Mouse (Mus musculus): Measurements from ENCODE around the gene Slc2a9. TPM values are rescaled to one million over a fixed set of nuclear protein-coding genes. Genes with fewer than 3 reads are reported as not detected.

The Slc2a9 gene
- polyA plus RNA-seq, 1 experiment from 2014 or later, result 0.26 TPM

- no peak overlapping the region for H3K27ac ChIP-seq
- no peak overlapping the region for H3K4me3 ChIP-seq
- H3K9ac ChIP-seq, result no peak overlapping the region
- H3K36me3 ChIP-seq (replicated peaks), result no peaks in the 10 kb centered on the region
- 0 out of 2 replicates have a peak, but pooled peaks cover 8% of the 10 kb centered on the region for H3K4me1 ChIP-seq
- 40% methylated on average over 3 of the region's 3 CpGs for WGBS
- H3K9me3 ChIP-seq, result no peaks in the 10 kb centered on the region
- no peaks in the 10 kb centered on the region for H3K27me3 ChIP-seq (replicated peaks)
- ATAC-seq (replicated peaks), result peak; percentile 40; the same call in 1 of the 2 replicates
- no peak overlapping the region for H3K4me2 ChIP-seq
Observed at GRCm38 (mm10) chr5:38343101-38343500, 159.8 kb downstream of the Slc2a9 start.

- H3K4me2 ChIP-seq, result no peak overlapping the region
- no peak overlapping the region for H3K27ac ChIP-seq
- 38% methylated on average over 1 of the region's 1 CpGs for WGBS
- no peak overlapping the region for H3K4me3 ChIP-seq
- H3K27me3 ChIP-seq (replicated peaks), result no peaks in the 10 kb centered on the region
- H3K9me3 ChIP-seq, result no peaks in the 10 kb centered on the region
- ATAC-seq (replicated peaks), result no peak
- H3K9ac ChIP-seq, result no peak overlapping the region
- H3K4me1 ChIP-seq, result no peaks in the 10 kb centered on the region
- no peaks in the 10 kb centered on the region for H3K36me3 ChIP-seq (replicated peaks)
Observed at GRCm38 (mm10) chr5:38334582-38334981, 168.4 kb downstream of the Slc2a9 start.

GRCm38 (mm10) chr5:38333381-38333780 is 169.6 kb downstream of the Slc2a9 start:
- H3K4me2 ChIP-seq, result no peak overlapping the region
- H3K36me3 ChIP-seq (replicated peaks), result no peaks in the 10 kb centered on the region
- H3K4me1 ChIP-seq, result no peaks in the 10 kb centered on the region
- no peak for ATAC-seq (replicated peaks)
- H3K27me3 ChIP-seq (replicated peaks), result no peaks in the 10 kb centered on the region
- H3K9me3 ChIP-seq, result no peaks in the 10 kb centered on the region
- H3K9ac ChIP-seq, result no peak overlapping the region
- H3K27ac ChIP-seq, result no peak overlapping the region
- 75% methylated on average over 4 of the region's 4 CpGs for WGBS
- no peak overlapping the region for H3K4me3 ChIP-seq

GRCm38 (mm10) chr5:38318966-38319786 is 183.8 kb downstream of the Slc2a9 start, which contains the start of gene Drd5:
TSS of gene Drd5 (plus strand) at chr5:38319367.
- peak; percentile 70 for ATAC-seq (replicated peaks)
- Histone ChIP-seq H3K9me3 (no peaks in the 10 kb centered on the region), H3K9ac (peak within 1 kb of the TSS; percentile 41), H3K27ac (no peak within 1 kb of the TSS), H3K4me1 (peaks cover 10% of the 10 kb centered on the region), H3K4me2 (peak within 1 kb of the TSS; percentile 93), H3K4me3 (peak within 1 kb of the TSS; percentile 47), H3K36me3 (replicated peaks) (no peaks in the 10 kb centered on the region), H3K27me3 (replicated peaks) (peaks cover 36% of the 10 kb centered on the region)
- 2% methylated on average over 67 of the region's 67 CpGs for WGBS

- Histone ChIP-seq H3K4me3 (no peak overlapping the region), H3K9me3 (no peaks in the 10 kb centered on the region), H3K9ac (no peak overlapping the region), H3K27me3 (replicated peaks) (peaks cover 8% of the 10 kb centered on the region), H3K27ac (no peak overlapping the region), H3K36me3 (replicated peaks) (no peaks in the 10 kb centered on the region), H3K4me2 (no peak overlapping the region), H3K4me1 (no peaks in the 10 kb centered on the region; the same call in 1 of the 2 replicates)
- 75% methylated on average over 3 of the region's 3 CpGs for WGBS
- no peak for ATAC-seq (replicated peaks)
Observed at GRCm38 (mm10) chr5:38309795-38310194, 193.1 kb downstream of the Slc2a9 start.

- Histone ChIP-seq H3K4me2 (no peak overlapping the region), H3K36me3 (replicated peaks) (no peaks in the 10 kb centered on the region), H3K4me1 (no peaks in the 10 kb centered on the region; the same call in 1 of the 2 replicates), H3K9me3 (no peaks in the 10 kb centered on the region), H3K27me3 (replicated peaks) (peaks cover 8% of the 10 kb centered on the region), H3K9ac (no peak overlapping the region), H3K27ac (no peak overlapping the region), H3K4me3 (no peak overlapping the region)
- 52% methylated on average over 5 of the region's 5 CpGs for WGBS
- 0 out of 2 replicates have a peak, but pooled peaks have one; percentile 22 for ATAC-seq (replicated peaks)
Observed at GRCm38 (mm10) chr5:38308873-38309272, 194.1 kb downstream of the Slc2a9 start.

- H3K4me2 ChIP-seq, result peak overlapping the region; percentile 73
- H3K4me3 ChIP-seq, result peak overlapping the region; percentile 42
- peak; percentile 91 for ATAC-seq (replicated peaks)
- no peak overlapping the region for H3K27ac ChIP-seq
- H3K27me3 ChIP-seq (replicated peaks), result peaks cover 8% of the 10 kb centered on the region
- no peaks in the 10 kb centered on the region; the same call in 1 of the 2 replicates for H3K4me1 ChIP-seq
- no peaks in the 10 kb centered on the region for H3K36me3 ChIP-seq (replicated peaks)
- 10% methylated on average over 26 of the region's 26 CpGs for WGBS
- H3K9ac ChIP-seq, result peak overlapping the region; percentile 49; the same call in 1 of the 2 replicates
- H3K9me3 ChIP-seq, result no peaks in the 10 kb centered on the region
Observed at GRCm38 (mm10) chr5:38307255-38308101, 195.5 kb downstream of the Slc2a9 start.

- Histone ChIP-seq H3K27me3 (replicated peaks) (peaks cover 8% of the 10 kb centered on the region), H3K27ac (no peak overlapping the region), H3K9me3 (no peaks in the 10 kb centered on the region), H3K4me2 (no peak overlapping the region), H3K4me1 (no peaks in the 10 kb centered on the region; the same call in 1 of the 2 replicates), H3K36me3 (replicated peaks) (no peaks in the 10 kb centered on the region), H3K4me3 (no peak overlapping the region), H3K9ac (no peak overlapping the region)
- ATAC-seq (replicated peaks), result no peak
- WGBS, result 84% methylated on average over 2 of the region's 2 CpGs
Observed at GRCm38 (mm10) chr5:38305241-38305640, 197.7 kb downstream of the Slc2a9 start.

GRCm38 (mm10) chr5:38302651-38303050 is 200.3 kb downstream of the Slc2a9 start:
- no peak for ATAC-seq (replicated peaks)
- H3K9ac ChIP-seq, result no peak overlapping the region
- no peaks in the 10 kb centered on the region for H3K9me3 ChIP-seq
- no peaks in the 10 kb centered on the region for H3K27me3 ChIP-seq (replicated peaks)
- H3K4me3 ChIP-seq, result no peak overlapping the region
- H3K4me1 ChIP-seq, result no peaks in the 10 kb centered on the region
- WGBS, result 17% methylated on average over 12 of the region's 12 CpGs
- H3K27ac ChIP-seq, result no peak overlapping the region
- no peak overlapping the region for H3K4me2 ChIP-seq
- no peaks in the 10 kb centered on the region for H3K36me3 ChIP-seq (replicated peaks)

- Histone ChIP-seq H3K4me3 (no peak overlapping the region), H3K9ac (no peak overlapping the region), H3K36me3 (replicated peaks) (no peaks in the 10 kb centered on the region), H3K9me3 (no peaks in the 10 kb centered on the region), H3K4me1 (no peaks in the 10 kb centered on the region), H3K4me2 (no peak overlapping the region), H3K27ac (no peak overlapping the region), H3K27me3 (replicated peaks) (no peaks in the 10 kb centered on the region)
- WGBS, result 89% methylated on average over 12 of the region's 12 CpGs
- ATAC-seq (replicated peaks), result no peak
Observed at GRCm38 (mm10) chr5:38301761-38302411, 201.1 kb downstream of the Slc2a9 start.

Measured in midbrain, embryonic 15.5 days (tissue).